In the genomic region with DNA sequence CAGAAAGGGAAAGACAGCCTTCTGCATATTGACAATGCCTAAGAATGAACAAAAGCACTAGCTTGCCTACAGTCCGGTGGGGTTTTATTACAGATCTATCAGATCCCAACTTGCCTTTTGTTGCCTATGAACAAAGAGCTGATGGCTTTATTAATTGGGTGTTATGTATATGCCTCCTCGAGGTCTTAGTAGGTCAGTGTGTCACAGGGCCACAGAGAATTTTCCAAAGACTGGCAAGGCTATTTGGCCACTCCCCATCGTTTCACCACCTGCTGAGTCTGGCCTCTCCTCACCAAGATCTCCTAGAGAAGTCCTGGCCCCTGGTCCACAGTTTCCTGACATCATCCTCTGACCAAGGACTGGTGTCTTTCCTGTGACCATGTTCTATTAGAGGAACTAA, we compare ENCODE assay signal across 24 mouse cellular contexts.
DNase-seq lines count a peak whose midpoint lies in the region; ATAC-seq lines count a peak whose summit lies in the region.
"Had no signal": no experiment of that assay in that cellular context is flagged by ENCODE, and none has a peak within 500 bp of the region (broad histone marks: within the 10 kb centered on the region; RNA-seq: fewer than 3 reads in every experiment).

No protein-coding gene starts in this region.

- H3K9ac ChIP-seq in hindbrain, embryonic 15.5 days: no peak overlapping the region
- no peak overlapping the region for H3K9ac ChIP-seq in hindbrain, embryonic 14.5 days
- no peak overlapping the region for H3K9ac ChIP-seq in midbrain, embryonic 11.5 days (ENCODE audit: low read length)
- H3K9ac ChIP-seq in midbrain, embryonic 16.5 days (ENCODE audit: low read depth, low read length): no peak overlapping the region
- H3K9ac ChIP-seq: forebrain, embryonic 13.5 days; heart, embryonic 13.5 days had no signal

- H3K9me3 ChIP-seq in hindbrain, embryonic 15.5 days: no peaks in the 10 kb centered on the region
- no peaks in the 10 kb centered on the region for H3K9me3 ChIP-seq in hindbrain, embryonic 14.5 days (ENCODE audit: control insufficient read depth, low read length)
- no peaks in the 10 kb centered on the region for H3K9me3 ChIP-seq in midbrain, embryonic 11.5 days (ENCODE audit: control insufficient read depth, low read length)
- H3K9me3 ChIP-seq in midbrain, embryonic 16.5 days (replicated peaks; ENCODE audit: control insufficient read depth, low read length, poor library complexity, severe bottlenecking): no peaks in the 10 kb centered on the region
- H3K9me3 ChIP-seq: forebrain, embryonic 10.5 days; forebrain, embryonic 13.5 days; G1E; heart, embryonic 10.5 days; heart, embryonic 13.5 days had no signal

- 23% methylated on average over 3 of the region's 3 CpGs for WGBS in hindbrain, embryonic 15.5 days
- 25% methylated on average over 3 of the region's 3 CpGs for WGBS in hindbrain, embryonic 14.5 days
- 28% methylated on average over 3 of the region's 3 CpGs for WGBS in midbrain, embryonic 11.5 days
- WGBS in midbrain, embryonic 16.5 days: 21% methylated on average over 3 of the region's 3 CpGs

- no peaks in the 10 kb centered on the region for H3K36me3 ChIP-seq in hindbrain, embryonic 15.5 days
- no peaks in the 10 kb centered on the region for H3K36me3 ChIP-seq in hindbrain, embryonic 14.5 days (replicated peaks; ENCODE audit: control insufficient read depth, insufficient read depth)
- H3K36me3 ChIP-seq in midbrain, embryonic 11.5 days (ENCODE audit: control insufficient read depth, insufficient read depth, low read length): no peaks in the 10 kb centered on the region
- 0 out of 2 replicates have a peak, but pooled peaks cover 2% of the 10 kb centered on the region for H3K36me3 ChIP-seq in midbrain, embryonic 16.5 days (ENCODE audit: control insufficient read depth, insufficient read depth, low read length)
- H3K36me3 ChIP-seq: forebrain, embryonic 10.5 days; G1E; heart, embryonic 10.5 days; heart, embryonic 13.5 days had no signal

- 0 out of 2 replicates have a peak, but pooled peaks have one; percentile 38 for ATAC-seq in hindbrain, embryonic 15.5 days (ENCODE audit: low FRiP score, low read depth)
- no peak for ATAC-seq in hindbrain, embryonic 14.5 days (ENCODE audit: low FRiP score)
- ATAC-seq in midbrain, embryonic 11.5 days (ENCODE audit: low FRiP score): no peak
- ATAC-seq in midbrain, embryonic 16.5 days: no peak
- ATAC-seq: forebrain, embryonic 13.5 days; forebrain, embryonic 16.5 days; Patski had no signal

- DNase-seq in hindbrain, embryonic 14.5 days (ENCODE audit: low spot score): no peak
- DNase-seq in midbrain, embryonic 11.5 days (ENCODE audit: low spot score, missing footprints): peak; percentile 53
- peak; percentile 11 for DNase-seq in retina, embryonic 14.5 days (ENCODE audit: low spot score)
- no peak for DNase-seq in layer of hippocampus, postnatal 36 days
- DNase-seq: adrenal gland, adult 2 months; adrenal gland, postnatal 36 days; B cell, adult 2 months; cerebellum, adult 18-20 months; cerebellum, adult 9-10 months; gastrocnemius, postnatal 10 days; gastrocnemius, postnatal 36 days; heart, adult 2 months; heart, postnatal 14 days; heart, postnatal 4 days had no signal

- H3K4me1 ChIP-seq in hindbrain, embryonic 15.5 days (replicated peaks): no peaks in the 10 kb centered on the region
- H3K4me1 ChIP-seq in hindbrain, embryonic 14.5 days (replicated peaks; ENCODE audit: control insufficient read depth, insufficient read depth, low read length): no peaks in the 10 kb centered on the region
- peaks cover 6% of the 10 kb centered on the region; the same call in 1 of the 2 replicates for H3K4me1 ChIP-seq in midbrain, embryonic 11.5 days (ENCODE audit: control insufficient read depth, insufficient read depth, low read length)
- peaks cover 6% of the 10 kb centered on the region for H3K4me1 ChIP-seq in midbrain, embryonic 16.5 days (ENCODE audit: control insufficient read depth, insufficient read depth, low read length)

- H3K4me3 ChIP-seq in hindbrain, embryonic 15.5 days: no peak overlapping the region
- no peak overlapping the region for H3K4me3 ChIP-seq in hindbrain, embryonic 14.5 days (replicated peaks; ENCODE audit: low read length)
- H3K4me3 ChIP-seq in midbrain, embryonic 11.5 days (ENCODE audit: low read depth, low read length): no peak overlapping the region
- no peak overlapping the region for H3K4me3 ChIP-seq in midbrain, embryonic 16.5 days (ENCODE audit: low read depth, low read length)
- H3K4me3 ChIP-seq: forebrain, embryonic 10.5 days; forebrain, embryonic 13.5 days; heart, adult 2 months; heart, embryonic 10.5 days; heart, embryonic 13.5 days had no signal

- no peak overlapping the region for H3K27ac ChIP-seq in hindbrain, embryonic 15.5 days (replicated peaks)
- no peak overlapping the region for H3K27ac ChIP-seq in hindbrain, embryonic 14.5 days
- H3K27ac ChIP-seq in midbrain, embryonic 11.5 days (ENCODE audit: low read depth, low read length): no peak overlapping the region
- no peak overlapping the region for H3K27ac ChIP-seq in midbrain, embryonic 16.5 days (ENCODE audit: low read length)
- H3K27ac ChIP-seq: forebrain, embryonic 10.5 days; forebrain, embryonic 13.5 days; heart, adult 2 months; heart, embryonic 10.5 days; heart, embryonic 13.5 days had no signal

- no peak overlapping the region for H3K4me2 ChIP-seq in hindbrain, embryonic 15.5 days
- H3K4me2 ChIP-seq in hindbrain, embryonic 14.5 days (replicated peaks): no peak overlapping the region
- H3K4me2 ChIP-seq in midbrain, embryonic 11.5 days: no peak overlapping the region
- no peak overlapping the region for H3K4me2 ChIP-seq in midbrain, embryonic 16.5 days (ENCODE audit: low read length)
- H3K4me2 ChIP-seq: forebrain, embryonic 13.5 days; heart, embryonic 13.5 days had no signal

- no peaks in the 10 kb centered on the region for H3K27me3 ChIP-seq in hindbrain, embryonic 15.5 days
- no peaks in the 10 kb centered on the region for H3K27me3 ChIP-seq in hindbrain, embryonic 14.5 days (ENCODE audit: control insufficient read depth, insufficient read depth, low read length)
- H3K27me3 ChIP-seq in midbrain, embryonic 11.5 days (ENCODE audit: control insufficient read depth, insufficient read depth, low read length): no peaks in the 10 kb centered on the region
- no peaks in the 10 kb centered on the region for H3K27me3 ChIP-seq in midbrain, embryonic 16.5 days (ENCODE audit: control insufficient read depth, insufficient read depth, low read depth, low read length)
- H3K27me3 ChIP-seq: CH12.LX; forebrain, embryonic 13.5 days; heart, embryonic 13.5 days; Patski had no signal

Comparison
In these comparisons a context has a peak if more than half of its experiments do, and no peak if none do; other contexts are left out.
1. DNase-seq: peak in midbrain, embryonic 11.5 days (single experiment) and retina, embryonic 14.5 days (single experiment); none in hindbrain, embryonic 14.5 days (single experiment) and layer of hippocampus, postnatal 36 days (0 of 2).